Mouse (Mus musculus) lung, postnatal 14 days (tissue): ENCODE results near the gene Slc16a2.
"Not testable (repeated sequence)": the region's sequence is repeated elsewhere in the genome, so short reads cannot be mapped to it uniquely, and the experiment has no call there.

Source experiments
- DNase-seq: peaks from one replicate; pipeline ENCODE4 v3.0.0; 2021

Gene Slc16a2

DNA sequence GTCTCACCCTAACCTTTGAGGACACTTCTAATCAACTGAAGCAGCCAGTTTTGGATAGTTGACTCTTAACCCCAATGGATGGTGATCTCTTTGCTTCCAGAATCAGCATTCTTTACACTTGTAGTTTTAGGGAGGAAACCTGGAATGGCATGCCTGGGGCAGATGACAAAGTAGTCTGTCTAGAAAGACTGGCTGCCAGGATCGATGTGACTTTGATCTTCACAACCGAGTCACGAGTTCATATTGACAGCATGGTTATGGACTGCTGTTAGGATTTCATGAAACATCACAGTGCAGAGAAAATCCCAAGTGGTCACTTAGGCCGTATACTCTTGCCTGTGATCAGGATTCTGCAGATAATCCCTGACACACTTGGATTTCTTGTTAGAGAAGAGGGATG, 88.7 kb downstream of the Slc16a2 start:
- DNase-seq, result no peak

DNA sequence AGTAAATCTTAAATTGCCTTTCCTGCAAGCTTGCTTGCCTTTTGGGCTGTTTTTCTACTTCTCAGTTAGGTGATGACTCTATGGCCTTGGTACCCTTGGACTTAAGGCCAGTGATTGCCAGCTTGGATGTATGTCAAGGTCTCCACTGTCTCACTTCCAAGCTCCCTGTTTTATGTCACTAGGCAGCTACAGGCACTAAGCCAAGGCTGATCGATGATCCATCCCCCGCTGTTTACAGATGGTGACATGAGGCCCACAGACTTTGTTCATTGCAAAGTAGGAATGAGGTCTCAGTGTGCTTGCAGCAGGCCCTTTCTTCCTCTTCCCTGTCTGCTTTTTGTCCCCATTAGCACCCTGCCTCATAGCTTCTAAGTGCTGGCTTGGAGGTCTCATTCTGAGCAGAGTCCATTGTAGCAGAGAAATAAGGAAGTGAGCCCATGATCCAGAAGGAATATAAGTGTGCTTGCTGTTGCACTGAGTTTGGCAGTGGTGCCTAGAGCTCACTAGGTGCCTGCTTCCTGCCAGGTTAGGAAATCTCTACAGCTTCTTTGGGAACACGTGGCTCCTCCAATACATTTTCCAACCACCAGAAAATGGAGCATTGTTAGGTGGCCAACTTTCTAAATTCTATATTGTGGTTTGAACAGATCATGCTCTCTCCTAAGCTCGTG, 89.6 kb downstream of the Slc16a2 start:
- DNase-seq, result no peak

DNA sequence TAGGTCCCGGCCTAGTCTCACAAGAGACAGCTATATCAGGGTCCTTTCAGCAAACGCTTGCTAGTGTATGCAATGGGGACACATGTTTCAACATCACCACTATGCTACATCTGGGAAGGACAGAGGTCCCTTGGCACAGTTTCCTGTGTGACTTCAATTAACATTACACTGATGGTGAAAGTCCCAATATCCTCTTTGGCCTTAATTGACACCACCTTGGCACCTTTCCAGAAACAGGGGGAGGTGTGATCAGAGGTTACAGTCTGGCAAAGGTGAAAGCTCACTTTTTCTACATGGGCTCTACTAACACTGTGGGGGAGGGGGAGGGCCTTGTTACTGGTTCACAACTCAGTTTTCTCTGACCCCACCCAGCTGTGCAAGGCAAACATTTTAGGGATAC, 99.3 kb downstream of the Slc16a2 start:
- DNase-seq, result no peak

DNA sequence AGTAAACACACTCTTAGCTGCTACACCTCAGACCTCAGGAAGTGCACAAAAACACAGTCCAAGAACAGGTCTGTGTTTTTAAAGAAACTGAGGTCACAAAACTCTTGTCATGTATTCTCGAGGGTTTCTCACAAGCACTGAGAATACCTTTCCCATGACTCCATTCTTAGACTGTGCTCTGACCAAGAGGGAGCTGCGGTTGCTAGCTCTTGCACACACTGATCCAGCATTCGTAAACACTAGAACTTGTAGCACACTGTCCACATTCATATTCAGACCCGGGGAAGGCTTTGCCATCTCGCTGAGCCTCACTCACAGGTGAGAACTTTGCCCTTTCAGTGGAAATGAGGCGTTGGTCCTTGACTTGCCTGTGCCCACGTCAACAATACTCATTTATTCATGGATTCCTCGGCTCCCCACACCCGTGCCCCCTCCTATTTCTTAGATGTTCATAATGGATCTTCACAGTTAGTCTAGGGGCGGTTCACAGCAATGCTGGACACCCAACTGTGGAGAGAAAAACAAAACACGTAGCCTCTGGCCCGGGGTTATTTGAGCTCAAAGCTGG, 102.1 kb downstream of the Slc16a2 start:
- DNase-seq, result no peak

DNA sequence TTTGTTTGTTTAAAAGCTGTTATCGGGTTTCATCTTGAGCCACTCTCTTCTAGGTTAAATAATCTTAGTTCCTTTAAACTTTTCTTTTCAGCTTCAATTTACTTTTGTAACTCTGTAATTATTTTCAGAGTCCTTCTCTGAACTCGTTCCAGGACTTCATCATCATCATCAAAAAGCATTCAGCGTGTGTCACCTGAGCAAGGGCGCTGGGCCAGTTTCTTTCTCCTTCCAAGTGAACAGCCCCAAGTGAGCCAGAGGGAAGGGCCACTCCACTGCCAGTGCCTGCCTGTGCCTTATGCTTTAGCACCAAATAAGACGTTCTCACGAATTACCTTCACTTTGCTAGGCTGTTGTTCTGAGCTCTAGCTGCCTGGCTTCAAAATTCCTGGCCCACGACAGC, 108.9 kb downstream of the Slc16a2 start:
- DNase-seq, result no peak

DNA sequence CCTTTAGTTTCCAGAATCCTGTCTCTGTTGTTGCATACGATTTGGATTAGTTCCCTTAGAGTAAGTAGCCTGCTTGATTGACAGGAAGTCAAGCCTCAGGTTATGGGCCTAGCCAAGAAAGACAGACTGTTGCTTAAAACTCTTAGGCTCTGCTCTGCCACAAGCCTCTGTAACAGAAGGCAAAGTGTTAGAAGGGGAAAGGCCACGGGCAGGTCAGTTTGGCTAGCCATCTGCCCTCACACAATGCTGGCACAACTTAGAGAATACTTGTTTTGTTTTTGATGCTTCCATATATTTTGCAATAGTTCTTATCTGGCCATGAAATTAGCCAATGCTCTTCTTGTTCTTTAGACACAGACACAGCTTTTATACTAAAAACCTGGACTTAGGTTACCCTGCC, 112.1 kb downstream of the Slc16a2 start:
- no peak for DNase-seq

DNA sequence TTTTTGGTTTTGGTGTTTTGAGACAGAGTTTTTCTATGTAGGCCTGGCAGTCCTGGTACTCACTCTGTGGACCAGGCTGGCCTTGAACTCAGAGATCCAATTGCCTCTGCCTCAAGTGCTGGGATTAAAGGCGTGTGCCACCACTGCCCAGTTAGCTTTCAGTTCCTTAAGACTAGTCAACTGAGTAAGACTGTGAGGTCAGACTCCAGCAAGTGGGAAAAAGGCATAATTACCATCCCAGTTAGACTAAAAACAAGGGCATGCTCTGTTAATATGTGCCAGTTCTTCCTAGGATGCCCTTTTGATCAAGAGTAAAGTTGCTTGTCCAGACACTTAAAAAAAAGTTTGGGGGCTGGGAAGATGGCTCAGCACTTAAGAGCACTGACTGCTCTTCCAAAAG, 113.2 kb downstream of the Slc16a2 start:
- DNase-seq, result no peak

DNA sequence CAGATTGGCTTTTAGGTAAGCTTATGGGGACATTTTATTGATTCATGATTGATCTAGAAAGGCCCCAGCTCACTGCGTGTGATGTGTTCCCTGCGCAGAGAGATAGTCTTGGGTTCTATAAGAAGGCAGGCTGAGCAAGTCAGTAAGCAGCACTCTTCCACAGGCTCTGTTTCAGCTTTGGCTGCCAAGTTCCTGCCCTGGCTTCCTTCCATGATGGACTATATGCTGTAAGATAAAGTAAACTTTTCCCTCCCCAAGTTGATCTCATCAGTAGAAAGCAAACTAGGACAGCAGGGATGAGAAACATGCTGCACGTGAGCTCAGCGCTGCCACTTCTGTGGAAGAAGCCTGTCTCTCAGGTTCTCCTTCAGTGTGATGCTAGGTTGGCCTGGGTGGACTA, 117.2 kb downstream of the Slc16a2 start:
- DNase-seq, result no peak

DNA sequence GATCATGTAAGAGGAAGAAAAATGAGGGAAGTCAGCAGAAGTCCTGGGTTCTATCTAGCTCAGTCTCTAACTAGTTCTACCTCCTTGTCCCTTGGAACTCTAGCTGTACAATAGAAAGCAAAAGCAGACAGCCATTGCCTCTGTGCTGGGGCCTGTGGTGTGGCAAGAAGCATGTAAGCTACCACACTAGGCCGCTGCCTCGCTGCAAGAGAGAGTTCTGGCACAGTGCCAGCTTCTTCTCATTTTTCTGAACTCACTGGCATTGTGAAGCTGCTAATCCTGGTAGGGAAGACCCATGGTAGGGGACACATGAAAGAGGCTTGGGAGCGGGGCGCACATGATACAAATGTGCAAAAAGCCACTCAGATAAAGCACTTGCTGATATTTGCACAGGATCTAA, 117.8 kb downstream of the Slc16a2 start:
- DNase-seq, result peak; percentile 48

DNA sequence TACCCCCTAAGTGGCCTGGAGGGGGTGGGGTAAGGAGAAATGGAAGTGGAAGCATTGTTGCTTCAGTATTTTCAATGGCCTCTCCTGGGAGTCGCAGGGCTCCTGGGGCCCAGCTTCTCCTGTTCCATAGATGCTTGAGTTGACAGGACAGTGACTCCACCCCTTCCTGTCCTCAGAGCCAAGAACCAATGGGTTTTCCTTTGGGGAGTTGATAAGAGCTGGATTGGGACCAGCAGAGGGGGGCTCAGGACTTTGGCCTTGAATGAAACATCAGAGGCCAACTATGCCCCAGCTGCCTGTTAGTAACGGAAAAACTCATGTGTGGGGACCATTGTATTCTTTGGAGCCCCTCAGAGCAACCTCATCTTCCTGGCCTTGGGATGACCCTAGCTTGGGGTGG, 124.0 kb downstream of the Slc16a2 start:
- no peak for DNase-seq

DNA sequence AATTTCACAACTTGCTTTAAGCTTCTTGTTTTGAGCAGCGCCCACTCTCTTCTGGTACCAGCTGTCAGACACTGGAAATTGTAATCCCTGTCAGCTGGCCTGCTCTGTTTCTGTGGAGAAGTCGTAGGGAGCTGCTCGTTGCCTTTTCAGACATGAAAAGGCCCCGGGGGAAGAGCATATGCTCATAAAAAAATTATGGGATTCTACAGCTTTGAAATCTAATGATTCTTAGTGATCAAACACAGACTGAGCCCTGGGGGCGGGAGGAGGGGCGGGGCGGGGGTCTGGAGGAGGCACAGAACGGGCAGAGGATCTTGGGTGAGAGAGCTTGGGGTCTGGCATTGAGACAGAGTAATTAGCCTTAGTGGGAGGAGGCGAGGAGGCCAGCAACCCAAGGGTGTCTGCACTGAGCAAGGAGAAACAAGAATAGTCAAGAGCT, 125.7 kb downstream of the Slc16a2 start:
- DNase-seq, result no peak

DNA sequence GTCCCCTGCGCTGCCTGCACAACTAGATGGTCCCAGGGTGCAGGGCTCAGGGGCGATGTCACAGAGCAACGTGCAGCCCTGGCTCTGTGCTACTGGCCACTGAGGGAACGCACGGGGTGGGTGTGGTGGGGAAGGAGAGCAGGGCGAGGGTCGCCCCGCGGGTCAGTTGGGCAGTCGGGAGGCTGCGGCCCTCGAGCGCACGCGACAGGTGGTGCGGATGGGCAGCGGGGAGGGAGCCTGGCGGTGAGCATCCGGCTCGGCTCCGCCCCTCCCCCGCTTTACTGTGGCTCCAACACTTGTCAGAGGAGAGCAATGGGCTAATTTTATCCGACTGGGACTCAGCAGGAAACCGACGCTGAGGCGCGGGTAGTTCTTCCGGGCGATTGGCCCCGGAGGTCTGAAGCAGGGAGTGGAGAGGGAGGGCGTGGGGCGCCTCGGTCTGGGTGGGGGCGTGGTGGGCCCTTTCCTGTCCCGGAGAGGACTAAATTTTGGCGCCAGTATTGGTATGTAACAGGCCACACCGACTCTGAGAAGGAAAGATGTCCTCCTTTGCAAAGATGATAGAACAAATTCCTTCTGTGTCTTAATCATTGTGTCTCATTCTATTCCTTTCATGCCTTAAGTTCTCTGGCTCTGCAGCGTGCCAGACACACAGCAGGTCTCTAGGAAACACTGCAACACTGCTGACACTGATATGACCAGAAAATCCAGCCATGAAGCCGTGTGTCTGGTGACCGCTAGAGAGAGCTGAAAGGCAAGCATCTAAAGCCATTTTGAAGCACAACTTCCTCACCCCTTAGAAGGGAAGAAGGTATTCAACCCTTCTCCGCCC, 126.4 kb downstream of the Slc16a2 start:
- peak; percentile 59 for DNase-seq

DNA sequence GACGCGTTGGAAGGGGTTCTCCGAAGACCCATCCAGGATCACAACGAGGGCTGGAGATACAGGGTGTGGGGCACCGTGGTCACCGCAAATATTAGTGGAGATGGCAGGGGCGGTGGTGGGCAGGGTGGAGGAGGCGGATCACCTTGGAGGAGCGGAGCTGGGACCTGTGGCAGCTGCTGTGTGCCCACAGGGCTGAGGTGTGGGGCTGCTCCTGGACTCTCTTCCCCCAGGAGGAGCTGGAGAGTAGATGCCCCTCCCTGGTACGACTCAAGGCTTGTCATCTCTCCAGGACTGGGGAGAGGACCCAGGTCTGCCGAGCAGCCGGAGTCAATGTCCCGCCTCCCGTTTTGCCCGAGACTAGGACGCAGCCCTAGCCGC, 127.0 kb downstream of the Slc16a2 start:
- DNase-seq, result no peak

DNA sequence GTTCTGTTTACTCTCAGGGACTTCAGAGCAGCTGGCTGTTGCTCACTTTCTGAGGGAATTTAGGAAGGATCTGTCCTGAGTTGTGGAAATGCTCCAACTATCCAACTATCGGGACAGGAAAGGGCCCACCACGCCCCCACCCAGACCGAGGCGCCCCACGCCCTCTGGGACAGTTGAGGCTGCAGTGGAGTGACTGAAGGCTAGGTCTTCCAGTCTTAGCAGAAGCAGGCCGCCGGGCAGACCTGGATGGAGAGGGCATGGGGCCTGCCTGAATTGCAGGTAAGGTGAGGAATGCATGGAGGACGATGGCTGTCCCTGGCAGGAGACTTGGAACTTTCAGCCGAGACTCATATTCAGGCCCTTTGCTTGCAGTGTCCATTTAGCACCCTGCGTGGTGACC, 127.4 kb downstream of the Slc16a2 start:
- DNase-seq, result no peak

DNA sequence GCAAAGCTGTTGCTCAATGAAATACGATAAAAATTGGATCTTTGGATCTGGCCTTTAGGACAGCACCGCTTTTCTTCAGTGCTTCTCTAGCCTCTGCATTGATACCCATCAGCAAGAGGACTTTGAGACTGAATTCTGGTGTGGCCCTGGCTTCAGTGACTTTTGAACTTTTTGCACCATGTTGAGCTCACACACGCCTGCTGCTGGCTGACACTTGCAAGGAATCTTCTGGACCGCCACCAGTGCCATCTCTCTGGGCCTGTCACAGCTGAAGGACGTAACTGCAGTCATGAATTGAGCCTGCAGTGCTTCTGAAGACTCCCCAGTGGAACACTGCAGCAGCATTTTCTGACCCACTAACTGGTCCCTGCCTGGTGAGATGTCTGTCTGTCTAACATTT, 128.9 kb downstream of the Slc16a2 start:
- DNase-seq, result no peak

DNA sequence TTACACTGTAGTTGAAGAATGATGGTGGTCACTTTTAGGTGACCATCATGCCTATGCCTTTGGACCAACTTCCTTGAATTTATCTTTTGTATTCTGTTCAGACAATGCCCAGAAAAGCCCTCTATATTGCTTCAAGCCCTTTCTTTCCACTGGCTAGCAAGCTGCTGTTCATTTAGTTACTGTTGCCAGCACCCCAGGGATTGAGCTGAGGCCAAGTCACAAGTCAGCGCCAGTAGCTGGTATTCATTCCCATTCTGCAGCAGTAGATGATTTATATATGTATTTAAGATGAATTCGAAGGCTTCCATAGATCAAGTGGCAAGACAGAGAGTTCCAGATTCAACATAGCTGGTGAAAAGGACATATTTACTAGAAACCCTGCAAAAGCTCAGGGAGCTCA, 133.2 kb downstream of the Slc16a2 start:
- no peak for DNase-seq

DNA sequence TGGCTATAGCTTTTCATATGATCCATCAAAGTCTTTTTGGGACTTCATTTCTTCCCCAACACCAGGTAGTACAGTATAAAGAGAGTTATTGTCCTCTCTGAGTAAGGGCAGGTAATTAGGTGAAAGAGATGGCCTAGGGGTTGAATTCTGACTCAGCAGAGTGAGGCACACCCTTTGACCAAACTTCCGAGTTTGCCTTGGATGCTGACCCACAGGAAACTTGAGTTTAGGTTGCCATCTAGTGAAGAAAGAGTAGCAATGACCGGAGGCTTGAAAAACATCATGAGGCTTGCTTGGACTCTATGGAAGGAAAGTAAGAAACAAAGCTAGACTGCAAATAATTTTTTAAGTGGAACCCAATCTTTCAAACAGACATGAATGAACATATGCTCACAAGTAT, 147.1 kb downstream of the Slc16a2 start:
- no peak for DNase-seq

DNA sequence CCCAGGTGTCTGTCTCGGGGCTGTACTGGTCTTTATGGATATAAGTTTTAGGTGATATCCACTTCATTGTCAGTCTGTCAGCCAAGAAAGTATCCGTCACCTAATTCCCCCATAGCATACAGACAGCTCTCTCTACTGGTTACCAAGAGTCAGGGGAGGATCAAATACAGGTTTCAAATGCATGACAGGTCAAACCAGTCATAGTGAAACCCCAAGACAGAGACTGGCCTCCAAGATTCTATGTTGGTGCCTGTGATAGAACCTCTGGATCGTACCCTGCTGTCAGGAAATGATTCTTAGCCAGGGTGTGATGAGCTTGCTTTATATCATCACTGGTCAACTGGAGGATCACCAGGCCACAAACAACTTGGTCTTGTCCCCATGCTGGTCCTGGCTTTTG, 148.0 kb downstream of the Slc16a2 start:
- DNase-seq, result no peak

DNA sequence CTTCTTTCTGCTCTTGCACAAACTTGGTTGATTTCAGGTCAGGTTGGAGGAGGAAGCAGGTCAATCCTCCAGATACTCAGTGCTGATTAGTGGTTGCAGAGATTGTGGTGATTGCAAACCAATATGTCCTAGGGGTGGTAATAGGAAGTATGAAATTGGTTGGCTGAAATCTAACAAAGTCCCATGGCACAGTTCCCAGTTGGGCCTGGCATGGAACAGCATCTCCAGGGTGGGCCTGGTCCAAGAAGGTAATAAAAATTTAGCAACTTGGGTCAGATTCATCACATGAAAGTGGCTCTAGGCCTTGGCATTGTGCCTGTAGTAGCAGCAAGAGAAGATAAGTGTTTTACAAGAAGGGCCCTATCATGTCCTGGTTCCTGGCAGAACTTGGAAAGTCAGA, 151.5 kb downstream of the Slc16a2 start:
- DNase-seq, result no peak

DNA sequence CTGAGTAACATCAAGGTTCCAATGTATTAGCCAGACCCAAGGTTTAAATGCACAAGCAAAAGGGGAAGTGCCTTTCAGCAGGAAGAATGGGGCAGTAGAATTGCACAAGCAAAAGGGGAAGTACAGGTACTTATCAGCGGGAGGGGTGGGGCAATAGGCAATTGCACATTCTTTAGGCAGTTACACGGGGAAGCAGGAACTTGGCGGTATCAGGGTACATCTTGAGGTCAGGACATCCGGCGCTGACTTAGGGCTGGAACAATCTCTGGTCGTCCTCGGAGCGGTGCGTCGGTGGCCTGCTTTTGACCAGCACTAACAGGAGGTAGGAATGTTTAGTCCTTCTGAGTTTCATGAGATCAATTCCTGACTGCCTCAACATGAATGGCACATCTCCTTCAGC, 157.3 kb downstream of the Slc16a2 start:
- not testable (repeated sequence) for DNase-seq

DNA sequence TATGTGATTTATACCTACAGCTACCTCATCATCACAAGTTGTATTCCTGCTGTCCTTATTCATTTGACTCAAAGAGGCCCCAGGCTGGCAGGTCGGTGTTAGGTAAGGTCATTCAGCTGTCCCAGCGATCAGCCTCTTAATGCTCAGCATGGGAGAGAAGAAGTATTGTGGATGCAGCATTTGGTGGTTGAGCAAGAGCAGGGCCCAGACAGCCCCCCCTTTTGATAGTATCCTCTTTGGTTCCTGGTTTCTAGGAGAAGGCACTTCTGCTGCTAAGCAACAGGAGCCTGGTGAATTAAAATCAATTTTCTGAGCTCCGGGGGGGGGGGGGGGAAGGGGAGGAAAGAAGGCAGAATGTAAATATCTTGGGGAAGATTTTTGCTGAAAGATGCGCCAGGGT, 162.8 kb downstream of the Slc16a2 start:
- no peak for DNase-seq

DNA sequence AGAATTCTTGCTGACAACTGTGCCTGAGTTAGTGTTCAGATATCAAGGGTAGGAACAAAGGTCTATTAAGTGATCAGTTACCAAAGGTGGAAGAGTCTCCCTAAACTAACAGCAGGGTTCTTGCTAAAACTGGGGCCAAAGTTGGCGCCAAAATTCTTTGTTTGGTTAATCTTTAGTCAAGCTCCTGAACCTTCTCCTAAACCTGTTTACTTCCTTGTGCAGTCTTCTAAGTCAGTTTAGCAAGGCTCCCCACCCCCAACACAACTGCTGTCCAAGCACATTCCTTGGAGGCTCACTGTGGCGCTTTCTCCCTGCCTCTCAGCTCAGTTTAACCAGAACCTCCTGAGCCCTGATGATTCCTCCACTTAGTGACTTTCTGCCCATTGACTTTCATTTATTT, 168.8 kb downstream of the Slc16a2 start:
- DNase-seq, result no peak

DNA sequence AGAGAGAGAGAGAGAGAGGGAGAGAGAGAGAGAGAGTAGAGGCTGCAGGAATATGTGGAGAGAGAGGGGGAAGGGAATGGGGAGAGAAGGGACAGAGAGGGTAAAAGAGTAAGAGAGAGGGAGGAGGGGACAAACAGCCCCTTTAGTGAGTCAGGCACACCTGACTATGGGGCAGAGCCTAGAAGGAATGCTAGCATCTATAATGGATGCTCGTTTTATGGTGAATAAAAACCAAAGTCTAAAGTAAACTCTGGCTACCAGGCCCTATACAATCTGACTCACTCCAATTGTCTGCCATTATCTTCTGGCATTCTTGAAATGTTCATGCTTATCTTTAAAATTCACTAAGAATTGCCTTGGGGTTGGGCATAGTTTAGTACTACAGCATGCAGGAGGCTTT, 169.7 kb downstream of the Slc16a2 start:
- no peak for DNase-seq
